Mouse (Mus musculus): ENCODE measurements around the gene Nup210l. TPM values are rescaled to one million over a fixed set of nuclear protein-coding genes. Genes with fewer than 3 reads are reported as not detected.

Nup210l gene
- polyA plus RNA-seq, 1 experiment, result 55.5 TPM

- no peak overlapping the region for H3K27ac ChIP-seq (ENCODE audit: control insufficient read depth, insufficient read depth, low read depth, low read length)
- no peak overlapping the region; the same call in 1 of the 2 replicates for H3K4me3 ChIP-seq (ENCODE audit: control insufficient read depth, low read depth, low read length)
- no peaks in the 10 kb centered on the region for H3K27me3 ChIP-seq (ENCODE audit: control insufficient read depth, insufficient read depth, low read length)
- H3K4me1 ChIP-seq (ENCODE audit: control insufficient read depth, insufficient read depth, low read length), result peaks cover 2% of the 10 kb centered on the region
- peaks cover 1% of the 10 kb centered on the region; the same call in 1 of the 2 replicates for H3K36me3 ChIP-seq (ENCODE audit: control insufficient read depth, insufficient read depth, low read length)
- no peak for TF ChIP-seq POLR2A (IDR thresholded peaks at IDR 0.05; ENCODE audit: control insufficient read depth, low read depth, low read length)
Measured at GRCm38 (mm10) chr3:90211475-90212398, 107.8 kb downstream of the Nup210l start.

DNA sequence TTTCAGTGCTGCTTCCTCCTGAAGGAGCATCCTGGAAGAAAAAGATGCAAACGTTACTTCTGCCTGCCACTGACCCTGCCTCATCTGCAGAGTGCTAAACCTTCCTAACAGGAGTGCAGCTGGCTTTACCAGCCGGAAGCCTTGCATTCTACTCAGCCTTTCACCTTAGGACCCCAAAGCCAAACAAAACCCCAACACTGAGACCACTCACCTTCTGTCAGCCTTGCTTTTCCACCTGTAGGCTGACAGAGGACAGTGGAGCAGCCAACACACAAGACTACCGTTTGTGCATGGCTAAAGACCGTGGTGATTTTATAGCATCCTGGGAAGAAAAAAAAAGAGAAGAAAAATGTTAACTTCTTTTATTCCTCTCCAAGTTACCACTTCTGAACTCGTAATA lies 108.8 kb downstream of the Nup210l start:
- peak overlapping the region; percentile 82 for H3K4me3 ChIP-seq (ENCODE audit: control insufficient read depth, low read depth, low read length)
- peaks cover 2% of the 10 kb centered on the region for H3K4me1 ChIP-seq (ENCODE audit: control insufficient read depth, insufficient read depth, low read length)
- no peak for TF ChIP-seq CTCF (IDR thresholded peaks at IDR 0.05; ENCODE audit: control insufficient read depth, insufficient read depth, insufficient replicate concordance, low read depth, low read length)
- no peak for TF ChIP-seq POLR2A (IDR thresholded peaks at IDR 0.05; ENCODE audit: control insufficient read depth, low read depth, low read length)
- H3K36me3 ChIP-seq (ENCODE audit: control insufficient read depth, insufficient read depth, low read length), result peaks cover 1% of the 10 kb centered on the region; the same call in 1 of the 2 replicates
- H3K27ac ChIP-seq (ENCODE audit: control insufficient read depth, insufficient read depth, low read depth, low read length), result no peak overlapping the region; the same call in 1 of the 2 replicates
- no peaks in the 10 kb centered on the region for H3K27me3 ChIP-seq (ENCODE audit: control insufficient read depth, insufficient read depth, low read length)

GRCm38 (mm10) chr3:90213377-90213866 lies 109.5 kb downstream of the Nup210l start, which contains the start of the genes Rps27 and Rab13:
TSS of gene Rps27 (minus strand) at chr3:90213651.
TSS of gene Rab13 (plus strand) at chr3:90213695.
- Histone ChIP-seq H3K4me3 (ENCODE audit: control insufficient read depth, low read depth, low read length) (peak within 1 kb of the TSS; percentile 90), H3K27ac (ENCODE audit: control insufficient read depth, insufficient read depth, low read depth, low read length) (peak within 1 kb of the TSS; percentile 86), H3K36me3 (ENCODE audit: control insufficient read depth, insufficient read depth, low read length) (peaks cover 1% of the 10 kb centered on the region; the same call in 1 of the 2 replicates), H3K27me3 (ENCODE audit: control insufficient read depth, insufficient read depth, low read length) (no peaks in the 10 kb centered on the region), H3K4me1 (ENCODE audit: control insufficient read depth, insufficient read depth, low read length) (peaks cover 2% of the 10 kb centered on the region)
- TF ChIP-seq CTCF (IDR thresholded peaks at IDR 0.05; ENCODE audit: control insufficient read depth, insufficient read depth, insufficient replicate concordance, low read depth, low read length), result peak; percentile 31; the same call in 1 of the 2 replicates
- TF ChIP-seq POLR2A (IDR thresholded peaks at IDR 0.05; ENCODE audit: control insufficient read depth, low read depth, low read length), result peak; percentile 100

- H3K27me3 ChIP-seq (ENCODE audit: control insufficient read depth, insufficient read depth, low read length), result no peaks in the 10 kb centered on the region
- H3K27ac ChIP-seq (ENCODE audit: control insufficient read depth, insufficient read depth, low read depth, low read length), result peak overlapping the region; percentile 86
- TF ChIP-seq CTCF (IDR thresholded peaks at IDR 0.05; ENCODE audit: control insufficient read depth, insufficient read depth, insufficient replicate concordance, low read depth, low read length) (no peak), POLR2A (IDR thresholded peaks at IDR 0.05; ENCODE audit: control insufficient read depth, low read depth, low read length) (no peak)
- peak overlapping the region; percentile 90 for H3K4me3 ChIP-seq (ENCODE audit: control insufficient read depth, low read depth, low read length)
- no peaks in the 10 kb centered on the region for H3K36me3 ChIP-seq (ENCODE audit: control insufficient read depth, insufficient read depth, low read length)
- H3K4me1 ChIP-seq (ENCODE audit: control insufficient read depth, insufficient read depth, low read length), result peaks cover 2% of the 10 kb centered on the region
Measured at GRCm38 (mm10) chr3:90213956-90214684, 110.2 kb downstream of the Nup210l start.

DNA sequence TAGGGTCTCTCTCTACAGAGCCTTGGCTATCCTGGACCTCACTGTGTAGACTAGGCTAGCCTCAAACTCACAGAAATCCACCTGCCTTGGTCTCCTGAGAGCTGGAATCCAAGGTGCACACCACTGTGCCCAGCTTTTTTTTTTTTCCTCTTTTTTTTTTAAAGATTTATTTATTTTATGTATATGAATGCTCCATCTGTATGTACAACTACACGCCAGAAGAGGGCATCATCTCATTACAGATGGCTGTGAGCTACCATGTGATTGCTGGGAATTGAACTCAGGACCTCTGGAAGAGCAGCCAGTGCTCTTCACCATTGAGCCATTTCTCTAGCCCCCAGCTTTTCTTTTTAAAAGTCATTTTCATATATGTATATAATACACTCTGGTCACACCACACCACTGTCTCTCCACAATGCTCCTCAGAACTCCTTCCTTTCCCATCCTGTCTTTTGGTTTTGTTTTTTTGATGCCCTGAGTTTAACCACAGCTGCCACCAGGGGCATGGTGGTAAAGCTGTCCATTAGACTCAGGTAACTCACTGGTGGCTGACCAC lies 112.0 kb downstream of the Nup210l start:
- Histone ChIP-seq H3K27me3 (ENCODE audit: control insufficient read depth, insufficient read depth, low read length) (no peaks in the 10 kb centered on the region), H3K36me3 (ENCODE audit: control insufficient read depth, insufficient read depth, low read length) (no peaks in the 10 kb centered on the region), H3K4me1 (ENCODE audit: control insufficient read depth, insufficient read depth, low read length) (peaks cover 6% of the 10 kb centered on the region), H3K27ac (ENCODE audit: control insufficient read depth, insufficient read depth, low read depth, low read length) (no peak overlapping the region), H3K4me3 (ENCODE audit: control insufficient read depth, low read depth, low read length) (no peak overlapping the region)
- TF ChIP-seq POLR2A (IDR thresholded peaks at IDR 0.05; ENCODE audit: control insufficient read depth, low read depth, low read length) (no peak), CTCF (IDR thresholded peaks at IDR 0.05; ENCODE audit: control insufficient read depth, insufficient read depth, insufficient replicate concordance, low read depth, low read length) (no peak)

GRCm38 (mm10) chr3:90220088-90220487 lies 116.2 kb downstream of the Nup210l start:
- no peaks in the 10 kb centered on the region for H3K27me3 ChIP-seq (ENCODE audit: control insufficient read depth, insufficient read depth, low read length)
- no peak overlapping the region for H3K27ac ChIP-seq (ENCODE audit: control insufficient read depth, insufficient read depth, low read depth, low read length)
- no peak for TF ChIP-seq POLR2A (IDR thresholded peaks at IDR 0.05; ENCODE audit: control insufficient read depth, low read depth, low read length)
- TF ChIP-seq CTCF (IDR thresholded peaks at IDR 0.05; ENCODE audit: control insufficient read depth, insufficient read depth, insufficient replicate concordance, low read depth, low read length), result no peak
- H3K4me3 ChIP-seq (ENCODE audit: control insufficient read depth, low read depth, low read length), result no peak overlapping the region
- H3K4me1 ChIP-seq (ENCODE audit: control insufficient read depth, insufficient read depth, low read length), result peaks cover 6% of the 10 kb centered on the region
- H3K36me3 ChIP-seq (ENCODE audit: control insufficient read depth, insufficient read depth, low read length), result no peaks in the 10 kb centered on the region

All from testis, adult 2 months (tissue).